Mouse (Mus musculus): ENCODE results near the gene Ssty1. TPM values are rescaled to one million over a fixed set of nuclear protein-coding genes. Genes with fewer than 3 reads are reported as not detected.
"Not testable (repeated sequence)": the region's sequence is repeated elsewhere in the genome, so short reads cannot be mapped to it uniquely, and the experiment has no call there.

Ssty1 gene
- not detected in 2 replicates for polyA plus RNA-seq (2014; fragmentation: Nextera tagmentation; extraction: Ambion mirVana)

DNA sequence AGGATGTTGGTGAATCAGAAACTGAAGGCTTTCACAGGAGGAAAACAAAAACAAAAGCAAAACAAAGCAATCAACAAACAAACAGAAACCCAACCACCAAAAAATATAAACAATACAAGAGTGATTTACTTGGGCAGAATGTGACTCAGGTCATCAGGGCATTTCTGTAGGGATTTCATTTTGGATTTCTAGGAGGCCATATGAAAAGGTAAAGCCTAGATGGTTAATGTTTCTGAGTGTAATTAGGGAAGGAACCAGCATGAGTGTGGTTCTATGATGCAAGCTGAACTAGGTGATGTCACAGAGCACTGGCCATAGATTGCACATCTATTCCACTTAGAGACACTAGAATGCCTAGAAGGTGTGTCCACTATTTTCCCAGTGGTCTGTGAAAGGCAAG lies at the start of gene Ssty1:
Gene Ssty1 (plus strand): TSS at position 301 of the 400 bp plus-strand sequence.
- not testable (repeated sequence) for H3K36me3 ChIP-seq (ENCODE audit: control insufficient read depth, insufficient read depth, low read length); H3K27me3 ChIP-seq (ENCODE audit: control insufficient read depth, insufficient read depth, low read length); ATAC-seq (ENCODE audit: insufficient number of reproducible peaks, insufficient read depth, low FRiP score, low read depth); H3K4me3 ChIP-seq (ENCODE audit: control insufficient read depth in 1 of 2, insufficient read depth in 1 of 2, low read depth in 1 of 2, low read length in 2 of 2); H3K9ac ChIP-seq (ENCODE audit: low read length); H3K27ac ChIP-seq (replicated peaks in 1 of 2; ENCODE audit: control insufficient read depth in 1 of 2, insufficient read depth in 1 of 2, low read depth in 2 of 2, low read length in 2 of 2); H3K4me1 ChIP-seq (ENCODE audit: control insufficient read depth in 2 of 2, insufficient read depth in 2 of 2, low read length in 2 of 2); H3K4me2 ChIP-seq (ENCODE audit: low read length); H3K9me3 ChIP-seq (ENCODE audit: control insufficient read depth, low read length)

DNA sequence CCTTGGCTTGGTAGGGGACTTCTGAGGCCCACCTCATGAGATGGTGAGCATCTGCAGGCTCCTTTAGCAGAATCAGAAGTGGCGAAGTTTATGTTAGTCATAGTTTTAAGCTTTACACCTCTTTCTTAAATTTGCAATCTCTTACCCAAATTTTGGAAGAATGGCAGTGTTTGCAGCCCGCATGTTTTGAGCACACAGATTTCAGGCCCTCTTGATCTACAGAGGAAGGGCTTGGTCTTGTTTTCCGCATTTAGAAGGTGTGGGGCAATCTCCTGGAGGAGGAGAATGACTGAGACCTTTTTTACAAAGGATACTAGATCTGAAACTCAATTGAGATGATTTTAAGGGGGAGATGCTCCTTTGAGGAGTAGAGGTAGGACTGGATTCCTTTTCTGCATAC lies 27.2 kb upstream of the Ssty1 start, which contains the start of gene Gm21764:
Gene Gm21764 (minus strand): TSS at position 101 of the 400 bp plus-strand sequence.
- no CpG with 5 or more reads among the region's 3 CpGs for WGBS
- not testable (repeated sequence) for H3K27me3 ChIP-seq (ENCODE audit: control insufficient read depth, insufficient read depth, low read length); H3K36me3 ChIP-seq (ENCODE audit: control insufficient read depth, insufficient read depth, low read length); H3K9ac ChIP-seq (ENCODE audit: low read length); H3K4me2 ChIP-seq (ENCODE audit: low read length); H3K27ac ChIP-seq (replicated peaks in 1 of 2; ENCODE audit: control insufficient read depth in 1 of 2, insufficient read depth in 1 of 2, low read depth in 2 of 2, low read length in 2 of 2); ATAC-seq (ENCODE audit: insufficient number of reproducible peaks, insufficient read depth, low FRiP score, low read depth); H3K4me3 ChIP-seq (ENCODE audit: control insufficient read depth in 1 of 2, insufficient read depth in 1 of 2, low read depth in 1 of 2, low read length in 2 of 2); H3K9me3 ChIP-seq (ENCODE audit: control insufficient read depth, low read length); H3K4me1 ChIP-seq (ENCODE audit: control insufficient read depth in 2 of 2, insufficient read depth in 2 of 2, low read length in 2 of 2)

Other genes starting within 250 kb of the Ssty1 start
- gene Gm21904, start 242.8 kb upstream of the Ssty1 start, polyA plus RNA-seq (2014; fragmentation: Nextera tagmentation; extraction: Ambion mirVana), result not detected in 2 replicates
- gene Gm20772, start 214.4 kb upstream of the Ssty1 start, polyA plus RNA-seq (2014; fragmentation: Nextera tagmentation; extraction: Ambion mirVana), result not detected in 2 replicates
- gene Gm20831, start 214.4 kb upstream of the Ssty1 start, polyA plus RNA-seq (2014; fragmentation: Nextera tagmentation; extraction: Ambion mirVana), result not detected in 2 replicates
- gene Srsy, start 151.8 kb upstream of the Ssty1 start, polyA plus RNA-seq (2014; fragmentation: Nextera tagmentation; extraction: Ambion mirVana), result not detected in 2 replicates
- gene Gm21764, start 27.3 kb upstream of the Ssty1 start, polyA plus RNA-seq (2014; fragmentation: Nextera tagmentation; extraction: Ambion mirVana), result not detected in 2 replicates

All from heart, embryonic 14.5 days (tissue).